Mouse (Mus musculus): Measurements from ENCODE around the gene Dgki. TPM values are rescaled to one million over a fixed set of nuclear protein-coding genes. Genes with fewer than 3 reads are reported as not detected.

The Dgki gene
- polyA plus RNA-seq, 1 experiment from 2014 or later, result 0.56 TPM

DNA sequence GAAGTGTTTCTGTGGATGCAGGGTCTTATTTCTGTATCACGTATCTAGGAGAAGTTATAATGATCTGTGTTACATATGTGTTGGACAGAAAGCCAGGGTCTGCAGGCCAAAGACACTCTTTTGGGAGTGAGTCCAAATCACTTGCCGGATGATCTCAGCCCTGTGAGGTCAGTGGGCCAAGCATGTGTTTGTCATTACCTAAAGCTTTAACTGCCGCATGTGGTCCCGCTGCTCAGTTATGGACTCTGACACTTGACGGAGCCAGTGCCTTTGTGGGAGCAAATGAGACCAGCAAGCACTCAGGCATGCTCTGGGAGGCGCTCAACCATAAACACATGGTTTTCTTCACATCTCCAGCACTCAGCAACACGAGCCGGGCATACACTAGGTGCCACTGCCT, 45.8 kb downstream of the Dgki start:
- WGBS, result 31% methylated on average over 8 of the region's 8 CpGs
- H3K36me3 ChIP-seq (replicated peaks), result no peaks in the 10 kb centered on the region
- DNase-seq (ENCODE audit: low spot score), result peak; percentile 81
- no peaks in the 10 kb centered on the region for H3K27me3 ChIP-seq (replicated peaks; ENCODE audit: low read depth, poor library complexity, severe bottlenecking)
- H3K27ac ChIP-seq (replicated peaks), result peak overlapping the region; percentile 59
- H3K4me1 ChIP-seq, result peaks cover 24% of the 10 kb centered on the region
- no peak overlapping the region for H3K4me3 ChIP-seq
- H3K9me3 ChIP-seq, result no peaks in the 10 kb centered on the region

DNA sequence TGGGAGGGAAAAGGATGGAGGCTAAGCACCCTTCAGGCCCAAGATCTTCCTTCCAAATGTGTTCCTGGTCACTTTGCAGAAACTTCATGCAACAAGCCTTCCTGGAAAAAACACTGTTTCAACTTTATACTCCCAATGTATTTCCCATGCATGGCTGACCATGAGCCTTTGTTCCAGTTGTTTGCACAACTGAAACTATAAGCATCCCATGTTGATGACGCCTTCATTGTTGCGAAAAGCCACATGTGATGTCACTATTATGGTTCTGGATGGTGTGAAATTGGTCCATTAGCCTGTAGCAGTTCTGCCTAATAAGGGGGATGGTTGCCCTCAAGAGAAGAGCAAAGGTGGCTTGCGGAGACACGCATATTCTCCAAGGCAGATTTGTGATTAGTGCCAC, 47.4 kb downstream of the Dgki start:
- Histone ChIP-seq H3K27me3 (replicated peaks; ENCODE audit: low read depth, poor library complexity, severe bottlenecking) (no peaks in the 10 kb centered on the region), H3K36me3 (replicated peaks) (no peaks in the 10 kb centered on the region), H3K4me1 (peaks cover 24% of the 10 kb centered on the region), H3K9me3 (no peaks in the 10 kb centered on the region), H3K4me3 (no peak overlapping the region), H3K27ac (replicated peaks) (peak overlapping the region; percentile 59; the same call in 1 of the 2 replicates)
- 84% methylated on average over 4 of the region's 4 CpGs for WGBS
- DNase-seq (ENCODE audit: low spot score), result no peak

DNA sequence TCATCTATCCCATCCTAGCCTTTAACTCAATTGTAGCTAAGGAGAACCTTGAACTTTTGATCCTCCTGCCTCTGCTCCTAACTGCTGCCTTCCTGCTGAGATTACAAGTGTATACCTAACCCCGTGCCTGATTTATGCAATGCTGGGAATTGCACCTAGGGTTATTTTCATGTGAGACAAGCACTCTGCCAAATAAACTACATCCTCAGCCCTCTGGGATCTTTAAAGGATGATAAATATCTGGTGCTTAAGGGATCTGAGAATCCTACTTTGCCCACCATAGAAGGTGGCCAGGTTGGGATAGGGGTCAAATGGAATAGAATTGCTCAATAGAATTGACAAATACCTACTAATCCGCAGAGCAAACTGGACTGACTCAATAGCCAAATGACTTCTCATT, 49.3 kb downstream of the Dgki start:
- Histone ChIP-seq H3K27me3 (replicated peaks; ENCODE audit: low read depth, poor library complexity, severe bottlenecking) (no peaks in the 10 kb centered on the region), H3K36me3 (replicated peaks) (no peaks in the 10 kb centered on the region), H3K27ac (replicated peaks) (no peak overlapping the region), H3K4me1 (peaks cover 24% of the 10 kb centered on the region), H3K4me3 (no peak overlapping the region), H3K9me3 (no peaks in the 10 kb centered on the region)
- DNase-seq (ENCODE audit: low spot score), result no peak
- 93% methylated on average over 2 of the region's 2 CpGs for WGBS

DNA sequence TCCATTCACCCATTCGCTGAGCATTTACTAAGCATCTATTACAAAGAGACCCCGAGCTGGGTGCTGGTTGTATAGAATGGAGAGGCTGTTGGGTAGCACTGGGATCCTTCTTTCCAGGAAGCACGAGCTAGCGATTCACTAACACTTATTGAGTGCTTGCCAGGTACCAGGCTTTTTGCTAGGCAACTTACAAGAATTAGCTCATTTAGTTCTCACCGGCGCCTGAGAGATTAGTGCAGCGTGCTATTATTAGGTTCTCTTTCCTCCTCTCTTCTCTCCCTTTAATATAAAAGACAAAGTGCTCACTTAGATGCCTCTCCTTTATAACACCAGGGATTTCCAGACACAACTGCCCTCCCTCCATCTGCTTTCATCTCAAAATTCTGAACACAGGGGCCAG, 54.2 kb downstream of the Dgki start:
- 91% methylated on average over 7 of the region's 7 CpGs for WGBS
- no peak overlapping the region for H3K4me3 ChIP-seq
- no peaks in the 10 kb centered on the region for H3K4me1 ChIP-seq
- H3K9me3 ChIP-seq, result no peaks in the 10 kb centered on the region
- H3K27me3 ChIP-seq (replicated peaks; ENCODE audit: low read depth, poor library complexity, severe bottlenecking), result no peaks in the 10 kb centered on the region
- DNase-seq (ENCODE audit: low spot score), result no peak
- no peak overlapping the region for H3K27ac ChIP-seq (replicated peaks)
- H3K36me3 ChIP-seq (replicated peaks), result no peaks in the 10 kb centered on the region

DNA sequence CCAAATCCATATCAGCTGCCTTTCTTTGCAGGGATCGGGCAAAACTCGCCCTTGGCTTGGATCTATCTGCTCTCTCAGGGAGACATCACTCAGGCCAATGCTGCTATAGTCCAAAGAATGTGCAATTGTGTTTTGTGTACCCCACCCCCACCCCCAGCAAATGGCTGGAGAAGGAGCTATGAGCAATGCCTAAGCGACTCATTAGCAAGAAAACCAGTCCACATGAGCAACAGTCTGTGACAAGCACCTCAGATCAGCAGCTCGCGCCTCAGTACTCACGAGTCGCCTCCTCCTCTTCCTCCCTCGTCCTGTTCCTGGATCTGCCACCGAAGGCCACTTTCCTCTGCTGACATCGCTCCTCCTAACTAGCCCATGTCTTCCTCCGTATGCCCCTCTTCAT, 55.9 kb downstream of the Dgki start:
- H3K27ac ChIP-seq (replicated peaks), result no peak overlapping the region
- H3K36me3 ChIP-seq (replicated peaks), result no peaks in the 10 kb centered on the region
- no peak overlapping the region for H3K4me3 ChIP-seq
- no peaks in the 10 kb centered on the region for H3K27me3 ChIP-seq (replicated peaks; ENCODE audit: low read depth, poor library complexity, severe bottlenecking)
- WGBS, result 85% methylated on average over 11 of the region's 11 CpGs
- DNase-seq (ENCODE audit: low spot score), result no peak
- H3K4me1 ChIP-seq, result no peaks in the 10 kb centered on the region
- no peaks in the 10 kb centered on the region for H3K9me3 ChIP-seq

DNA sequence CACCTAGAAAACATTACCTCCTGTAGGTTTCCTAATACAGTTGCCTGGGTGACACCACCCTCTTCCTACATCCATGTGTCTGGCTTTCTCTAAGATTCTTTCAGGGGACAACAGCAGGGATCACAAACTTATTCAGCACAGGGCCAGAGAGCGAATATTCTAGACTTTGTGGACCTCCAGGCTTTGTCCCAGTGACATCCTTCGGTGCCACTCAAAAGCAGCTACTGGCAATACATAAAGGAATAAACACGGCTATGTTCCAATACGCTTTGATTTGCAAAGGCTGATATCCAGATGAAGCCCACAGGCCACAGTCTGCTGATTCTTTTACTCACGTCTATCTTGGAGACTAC, 57.2 kb downstream of the Dgki start:
- 75% methylated on average over 5 of the region's 5 CpGs for WGBS
- Histone ChIP-seq H3K27ac (replicated peaks) (no peak overlapping the region), H3K4me3 (no peak overlapping the region), H3K27me3 (replicated peaks; ENCODE audit: low read depth, poor library complexity, severe bottlenecking) (no peaks in the 10 kb centered on the region), H3K9me3 (no peaks in the 10 kb centered on the region), H3K36me3 (replicated peaks) (no peaks in the 10 kb centered on the region), H3K4me1 (no peaks in the 10 kb centered on the region)
- DNase-seq (ENCODE audit: low spot score), result no peak

DNA sequence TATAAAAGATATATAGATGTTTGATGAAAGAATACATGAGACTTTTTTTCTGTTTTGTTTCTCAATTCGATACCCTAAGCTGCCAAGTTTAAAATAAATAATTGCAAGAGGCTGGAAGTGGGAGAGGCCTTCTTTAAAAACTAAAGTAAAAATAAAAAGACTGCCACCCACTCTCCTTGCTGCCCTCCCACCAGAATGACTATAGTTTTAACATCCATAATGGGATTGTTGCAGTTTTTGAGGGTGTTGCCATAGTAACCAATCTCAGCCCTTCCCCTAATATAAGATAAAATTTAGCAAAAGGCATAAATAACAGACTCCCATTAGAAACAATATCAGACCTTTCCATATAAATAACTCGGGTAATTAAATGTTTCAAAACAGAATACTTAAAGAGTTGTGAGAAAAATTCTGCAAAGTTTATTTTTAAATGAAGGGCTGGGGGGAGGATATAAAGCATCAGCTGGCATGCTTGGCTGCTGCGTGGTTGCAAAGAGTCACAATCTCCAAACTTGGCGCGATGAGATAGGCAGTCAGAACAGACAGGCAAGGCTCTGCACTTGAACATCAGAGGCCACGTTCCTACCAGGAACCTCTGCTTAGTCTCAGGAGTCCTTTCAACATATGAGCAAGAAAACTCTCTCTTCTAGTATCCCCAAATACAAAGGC, 57.8 kb downstream of the Dgki start:
- H3K4me3 ChIP-seq, result no peak overlapping the region
- H3K27ac ChIP-seq (replicated peaks), result no peak overlapping the region
- no peaks in the 10 kb centered on the region for H3K9me3 ChIP-seq
- no peaks in the 10 kb centered on the region for H3K27me3 ChIP-seq (replicated peaks; ENCODE audit: low read depth, poor library complexity, severe bottlenecking)
- 84% methylated on average over 6 of the region's 6 CpGs for WGBS
- DNase-seq (ENCODE audit: low spot score), result no peak
- H3K36me3 ChIP-seq (replicated peaks), result no peaks in the 10 kb centered on the region
- no peaks in the 10 kb centered on the region for H3K4me1 ChIP-seq

DNA sequence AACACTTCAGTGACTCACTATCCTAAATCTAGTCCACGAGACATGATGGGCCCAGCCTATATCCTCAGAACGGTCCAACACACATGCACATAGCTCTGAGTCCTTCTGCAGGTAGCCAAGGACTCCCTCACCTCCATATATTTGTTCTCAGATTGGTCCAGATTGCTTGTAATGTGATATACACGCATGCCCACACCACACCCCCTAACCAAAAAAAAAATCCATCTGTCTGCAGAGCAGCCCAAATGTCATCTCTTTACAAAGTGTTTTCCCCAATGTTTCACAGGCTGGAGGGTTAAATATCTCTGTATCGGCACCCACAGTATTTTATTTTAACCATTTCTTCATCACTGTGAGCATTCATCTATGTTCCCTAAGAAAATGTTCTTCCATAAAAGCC, 58.5 kb downstream of the Dgki start:
- no peak for DNase-seq (ENCODE audit: low spot score)
- H3K9me3 ChIP-seq, result no peaks in the 10 kb centered on the region
- no peak overlapping the region for H3K27ac ChIP-seq (replicated peaks)
- no peaks in the 10 kb centered on the region for H3K36me3 ChIP-seq (replicated peaks)
- WGBS, result 90% methylated on average over 4 of the region's 4 CpGs
- no peaks in the 10 kb centered on the region for H3K27me3 ChIP-seq (replicated peaks; ENCODE audit: low read depth, poor library complexity, severe bottlenecking)
- no peaks in the 10 kb centered on the region; the same call in 1 of the 2 replicates for H3K4me1 ChIP-seq
- H3K4me3 ChIP-seq, result no peak overlapping the region

DNA sequence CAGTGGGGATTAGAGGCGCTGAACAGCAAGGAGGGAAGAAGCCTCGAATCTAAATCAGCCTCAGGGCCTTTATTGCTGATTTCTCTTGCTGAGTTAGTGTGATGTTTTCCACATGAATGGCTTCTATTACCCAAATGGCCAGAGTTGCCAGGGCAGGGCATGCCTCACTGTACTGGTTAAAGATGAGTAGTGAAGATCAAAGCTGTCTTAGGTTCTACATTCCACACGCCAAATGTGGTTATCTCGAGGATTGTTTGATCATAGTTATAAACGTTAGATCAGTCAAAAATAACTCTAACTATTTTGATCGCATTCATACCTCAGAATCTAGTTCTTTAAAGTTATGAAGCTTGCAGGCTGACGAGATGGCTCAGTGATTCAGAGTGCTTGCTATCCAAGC, 59.8 kb downstream of the Dgki start:
- no peak overlapping the region for H3K4me3 ChIP-seq
- 85% methylated on average over 7 of the region's 7 CpGs for WGBS
- no peaks in the 10 kb centered on the region for H3K36me3 ChIP-seq (replicated peaks)
- DNase-seq (ENCODE audit: low spot score), result no peak
- no peaks in the 10 kb centered on the region for H3K9me3 ChIP-seq
- H3K27ac ChIP-seq (replicated peaks), result no peak overlapping the region
- no peaks in the 10 kb centered on the region; the same call in 1 of the 2 replicates for H3K4me1 ChIP-seq
- H3K27me3 ChIP-seq (replicated peaks; ENCODE audit: low read depth, poor library complexity, severe bottlenecking), result no peaks in the 10 kb centered on the region

DNA sequence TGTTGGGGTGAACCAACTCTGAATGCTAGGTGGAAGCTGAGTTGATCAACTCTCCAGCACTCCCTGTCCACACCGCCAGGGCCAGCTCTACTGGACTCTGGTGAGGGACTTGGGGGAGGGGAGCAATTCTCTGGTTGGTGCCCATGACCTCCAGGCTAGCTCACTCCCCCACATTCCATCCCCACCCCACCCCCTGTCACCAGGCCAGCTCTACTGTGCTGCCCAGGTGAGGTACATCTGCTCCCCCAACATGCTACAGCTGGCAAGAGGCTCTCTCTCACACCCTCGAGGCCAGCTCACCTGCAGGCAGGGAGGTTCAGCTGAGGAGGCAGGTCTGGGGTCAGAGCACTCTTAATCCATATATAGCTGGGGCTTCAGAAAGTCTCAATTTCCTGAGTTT, 63.1 kb downstream of the Dgki start:
- Histone ChIP-seq H3K36me3 (replicated peaks) (no peaks in the 10 kb centered on the region), H3K4me3 (no peak overlapping the region), H3K27ac (replicated peaks) (no peak overlapping the region), H3K4me1 (no peaks in the 10 kb centered on the region; the same call in 1 of the 2 replicates), H3K9me3 (no peaks in the 10 kb centered on the region), H3K27me3 (replicated peaks; ENCODE audit: low read depth, poor library complexity, severe bottlenecking) (no peaks in the 10 kb centered on the region)
- 64% methylated on average over 2 of the region's 2 CpGs for WGBS
- DNase-seq (ENCODE audit: low spot score), result no peak

DNA sequence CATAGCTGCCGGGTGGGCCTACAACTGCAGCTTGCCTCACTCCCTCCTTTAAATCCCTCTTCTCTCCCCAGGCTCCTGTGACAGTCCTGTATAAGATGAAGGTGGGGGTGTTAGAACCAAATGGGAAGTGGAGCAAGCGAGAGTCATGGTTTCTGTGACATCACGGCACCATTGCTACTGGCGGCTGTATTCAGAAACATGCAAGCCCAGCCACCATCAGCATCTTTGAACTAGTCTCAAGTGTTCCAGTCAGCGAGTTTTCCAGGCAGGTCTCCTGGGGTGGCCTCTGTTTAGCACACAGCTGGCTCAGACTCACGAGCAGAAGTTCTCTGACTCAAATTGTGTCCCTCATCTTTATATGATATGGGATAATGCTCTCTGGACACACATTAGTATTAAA, 68.8 kb downstream of the Dgki start:
- Histone ChIP-seq H3K27ac (replicated peaks) (no peak overlapping the region), H3K4me1 (no peaks in the 10 kb centered on the region), H3K36me3 (replicated peaks) (no peaks in the 10 kb centered on the region), H3K27me3 (replicated peaks; ENCODE audit: low read depth, poor library complexity, severe bottlenecking) (no peaks in the 10 kb centered on the region), H3K4me3 (no peak overlapping the region), H3K9me3 (no peaks in the 10 kb centered on the region)
- no peak for DNase-seq (ENCODE audit: low spot score)
- 66% methylated on average over 6 of the region's 6 CpGs for WGBS

DNA sequence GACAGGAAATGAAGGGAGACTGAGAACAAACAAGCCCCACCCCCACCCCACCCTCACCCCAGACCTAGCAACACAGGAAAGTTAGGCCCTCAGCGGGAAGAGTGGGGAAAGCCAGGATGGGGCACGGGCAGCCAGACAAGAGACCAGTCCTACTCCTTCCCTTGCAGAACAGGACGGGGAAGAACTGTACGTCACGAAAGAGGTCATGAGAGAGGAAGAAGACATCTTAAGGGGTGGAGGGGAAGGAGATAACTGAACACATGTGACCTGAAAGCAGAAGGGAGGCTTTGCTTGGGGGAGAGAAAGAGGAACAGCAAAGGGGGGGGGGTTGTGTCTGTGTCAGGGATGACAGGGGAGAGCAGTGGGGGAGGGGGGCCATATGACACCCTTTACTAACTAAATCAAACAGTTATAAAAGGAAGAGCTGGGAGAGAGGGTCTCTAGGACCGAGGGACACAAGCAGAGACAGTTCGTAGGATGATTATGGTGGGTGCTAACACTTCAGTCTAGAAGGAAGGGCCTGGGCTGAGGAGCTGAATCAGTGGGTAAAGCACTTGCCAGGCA, 77.0 kb downstream of the Dgki start:
- H3K36me3 ChIP-seq (replicated peaks), result no peaks in the 10 kb centered on the region
- peaks cover 34% of the 10 kb centered on the region for H3K4me1 ChIP-seq
- H3K27ac ChIP-seq (replicated peaks), result no peak overlapping the region; the same call in 1 of the 2 replicates
- H3K4me3 ChIP-seq, result no peak overlapping the region
- 48% methylated on average over 7 of the region's 7 CpGs for WGBS
- no peaks in the 10 kb centered on the region for H3K27me3 ChIP-seq (replicated peaks; ENCODE audit: low read depth, poor library complexity, severe bottlenecking)
- no peaks in the 10 kb centered on the region for H3K9me3 ChIP-seq
- no peak for DNase-seq (ENCODE audit: low spot score)

DNA sequence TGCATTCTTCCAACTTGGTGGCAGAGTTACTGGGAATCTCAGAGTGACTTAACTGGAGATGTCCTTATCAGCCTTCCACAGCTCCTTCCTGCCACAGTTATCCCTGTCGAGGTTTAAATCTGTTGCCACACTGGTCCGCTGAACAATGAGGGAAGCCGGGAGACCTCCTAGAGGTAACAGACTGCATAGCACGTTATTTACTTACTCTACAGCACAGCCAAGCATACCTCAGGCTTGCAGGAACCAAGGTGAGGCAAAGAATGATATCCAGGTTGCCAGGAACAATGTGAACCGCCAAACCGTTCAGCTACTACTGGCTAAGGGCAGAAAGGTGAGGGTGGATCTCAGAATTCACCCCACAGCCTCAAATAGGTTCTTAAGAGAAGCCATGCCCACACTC, 78.0 kb downstream of the Dgki start:
- no peaks in the 10 kb centered on the region for H3K36me3 ChIP-seq (replicated peaks)
- H3K27me3 ChIP-seq (replicated peaks; ENCODE audit: low read depth, poor library complexity, severe bottlenecking), result no peaks in the 10 kb centered on the region
- no peaks in the 10 kb centered on the region for H3K9me3 ChIP-seq
- peak overlapping the region; percentile 7; the same call in 1 of the 2 replicates for H3K27ac ChIP-seq (replicated peaks)
- H3K4me1 ChIP-seq, result peaks cover 34% of the 10 kb centered on the region
- no peak overlapping the region for H3K4me3 ChIP-seq
- no peak for DNase-seq (ENCODE audit: low spot score)
- 58% methylated on average over 6 of the region's 6 CpGs for WGBS
